18 mouse cellular contexts compared by ENCODE assay signal in the genomic region with DNA sequence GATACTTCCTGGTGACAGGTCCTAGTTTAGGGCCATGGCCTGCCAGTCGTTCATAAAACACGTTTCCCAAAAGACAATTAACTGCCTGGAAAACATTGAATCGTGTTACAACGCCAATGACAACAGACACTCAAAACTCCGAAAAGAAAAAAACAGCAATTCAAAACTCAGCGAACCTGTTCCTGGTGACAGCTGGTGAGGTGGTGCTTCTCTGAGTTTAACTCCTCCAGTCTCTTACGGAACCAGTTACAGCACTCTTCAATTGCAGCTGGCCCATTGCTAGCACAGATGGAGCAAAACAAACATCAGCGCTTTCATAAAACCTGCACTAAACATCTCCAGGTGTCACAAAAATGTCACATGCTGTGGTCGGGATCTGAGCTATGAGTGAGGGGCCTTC. TPM values are rescaled to one million over a fixed set of nuclear protein-coding genes. Genes with fewer than 3 reads are reported as not detected.
DNase-seq lines count a peak whose midpoint lies in the region; ATAC-seq lines count a peak whose summit lies in the region.
"Had no signal": no experiment of that assay in that cellular context is flagged by ENCODE, and none has a peak within 500 bp of the region (broad histone marks: within the 10 kb centered on the region; RNA-seq: fewer than 3 reads in every experiment).

No protein-coding gene starts in this region.

- ATAC-seq in intestine, embryonic 16.5 days: peak; percentile 36; the same call in 1 of the 2 replicates
- no peak for ATAC-seq in intestine, embryonic 15.5 days
- 0 out of 2 replicates have a peak, but pooled peaks have one; percentile 35 for ATAC-seq in limb, embryonic 11.5 days (ENCODE audit: insufficient number of reproducible peaks, low FRiP score, low TSS enrichment, low read depth)
- ATAC-seq: forebrain, postnatal 0 days had no signal

- H3K4me1 ChIP-seq in intestine, embryonic 16.5 days (ENCODE audit: control insufficient read depth, insufficient read depth, low read length): no peaks in the 10 kb centered on the region
- H3K4me1 ChIP-seq in intestine, embryonic 15.5 days (replicated peaks): no peaks in the 10 kb centered on the region
- no peaks in the 10 kb centered on the region for H3K4me1 ChIP-seq in limb, embryonic 11.5 days (ENCODE audit: control insufficient read depth, insufficient read depth, low read length)
- H3K4me1 ChIP-seq in limb, embryonic 10.5 days: peaks cover 6% of the 10 kb centered on the region; the same call in 1 of the 2 replicates
- H3K4me1 ChIP-seq: embryonic facial prominence, embryonic 15.5 days; forebrain, embryonic 12.5 days; heart, embryonic 12.5 days; hindbrain, embryonic 10.5 days had no signal

- H3K36me3 ChIP-seq in intestine, embryonic 16.5 days (ENCODE audit: control insufficient read depth, insufficient read depth, low read length): peaks cover 11% of the 10 kb centered on the region; the same call in 1 of the 2 replicates
- H3K36me3 ChIP-seq in intestine, embryonic 15.5 days: peaks cover 11% of the 10 kb centered on the region
- H3K36me3 ChIP-seq in limb, embryonic 11.5 days (ENCODE audit: control insufficient read depth, insufficient read depth, low read length): no peaks in the 10 kb centered on the region; the same call in 1 of the 2 replicates
- peaks cover 26% of the 10 kb centered on the region for H3K36me3 ChIP-seq in limb, embryonic 10.5 days

- H3K9me3 ChIP-seq in intestine, embryonic 16.5 days (ENCODE audit: control insufficient read depth, low read length): no peaks in the 10 kb centered on the region
- no peaks in the 10 kb centered on the region for H3K9me3 ChIP-seq in intestine, embryonic 15.5 days
- H3K9me3 ChIP-seq in limb, embryonic 11.5 days (ENCODE audit: control insufficient read depth, low read length): no peaks in the 10 kb centered on the region
- no peaks in the 10 kb centered on the region for H3K9me3 ChIP-seq in limb, embryonic 10.5 days (replicated peaks)
- H3K9me3 ChIP-seq: embryonic facial prominence, embryonic 15.5 days; forebrain, embryonic 12.5 days; heart, embryonic 12.5 days; hindbrain, embryonic 10.5 days had no signal

- no peak overlapping the region for H3K4me3 ChIP-seq in intestine, embryonic 16.5 days (ENCODE audit: low read length)
- H3K4me3 ChIP-seq in intestine, embryonic 15.5 days (replicated peaks): no peak overlapping the region
- no peak overlapping the region for H3K4me3 ChIP-seq in limb, embryonic 11.5 days (ENCODE audit: low read depth, low read length)
- H3K4me3 ChIP-seq in limb, embryonic 10.5 days: no peak overlapping the region
- H3K4me3 ChIP-seq: embryonic facial prominence, embryonic 15.5 days; erythroblast, embryonic 14.5 days; forebrain, embryonic 12.5 days; heart, embryonic 12.5 days; hindbrain, embryonic 10.5 days had no signal

- H3K27ac ChIP-seq in intestine, embryonic 16.5 days (ENCODE audit: low read length): no peak overlapping the region
- H3K27ac ChIP-seq in intestine, embryonic 15.5 days: no peak overlapping the region
- H3K27ac ChIP-seq in limb, embryonic 11.5 days (replicated peaks; ENCODE audit: low read depth, low read length): no peak overlapping the region
- H3K27ac ChIP-seq in limb, embryonic 10.5 days: no peak overlapping the region
- H3K27ac ChIP-seq: embryonic facial prominence, embryonic 15.5 days; forebrain, embryonic 12.5 days; hindbrain, embryonic 10.5 days; hindbrain, embryonic 14.5 days had no signal

- H3K27me3 ChIP-seq in intestine, embryonic 16.5 days (replicated peaks; ENCODE audit: control insufficient read depth, insufficient read depth, low read length): no peaks in the 10 kb centered on the region
- no peaks in the 10 kb centered on the region for H3K27me3 ChIP-seq in intestine, embryonic 15.5 days (replicated peaks)
- H3K27me3 ChIP-seq in limb, embryonic 11.5 days (ENCODE audit: control insufficient read depth, insufficient read depth, low read length): no peaks in the 10 kb centered on the region
- no peaks in the 10 kb centered on the region for H3K27me3 ChIP-seq in limb, embryonic 10.5 days (ENCODE audit: low read depth, poor library complexity, severe bottlenecking)
- H3K27me3 ChIP-seq: embryonic facial prominence, embryonic 15.5 days; forebrain, embryonic 12.5 days; heart, embryonic 12.5 days had no signal

- no peak overlapping the region for H3K4me2 ChIP-seq in intestine, embryonic 16.5 days (ENCODE audit: low read depth, low read length)
- H3K4me2 ChIP-seq in intestine, embryonic 15.5 days (replicated peaks): no peak overlapping the region
- H3K4me2 ChIP-seq in limb, embryonic 11.5 days (ENCODE audit: low read depth, severe bottlenecking): no peak overlapping the region
- H3K4me2 ChIP-seq: embryonic facial prominence, embryonic 15.5 days; forebrain, embryonic 12.5 days; heart, embryonic 12.5 days; hindbrain, embryonic 14.5 days had no signal

- no peak for DNase-seq in limb, embryonic 11.5 days (ENCODE audit: low spot score)
- no peak for DNase-seq in limb, embryonic 10.5 days (ENCODE audit: low spot score)
- DNase-seq in mesoderm, embryonic 11.5 days (ENCODE audit: low read depth, low spot score): peak; percentile 12
- no peak for DNase-seq in liver
- DNase-seq: adrenal gland, adult 2 months; adrenal gland, postnatal 25 days; cerebellum, adult 18-20 months; cerebellum, adult 9-11 months; cerebellum, postnatal 36 days; forebrain, postnatal 0 days had no signal

- 72% methylated on average over 9 of the region's 9 CpGs for WGBS in intestine, embryonic 16.5 days
- 78% methylated on average over 9 of the region's 9 CpGs for WGBS in intestine, embryonic 15.5 days
- 59% methylated on average over 9 of the region's 9 CpGs for WGBS in limb, embryonic 11.5 days
- WGBS in limb, embryonic 10.5 days: 81% methylated on average over 9 of the region's 9 CpGs

- no peak overlapping the region for H3K9ac ChIP-seq in intestine, embryonic 16.5 days (ENCODE audit: low read depth, low read length)
- no peak overlapping the region for H3K9ac ChIP-seq in intestine, embryonic 15.5 days
- H3K9ac ChIP-seq in limb, embryonic 11.5 days (ENCODE audit: low read length): no peak overlapping the region
- H3K9ac ChIP-seq: embryonic facial prominence, embryonic 15.5 days; forebrain, embryonic 12.5 days; forebrain, postnatal 0 days; heart, embryonic 12.5 days; hindbrain, embryonic 14.5 days had no signal

RNA-seq across cellular contexts. Expression of a gene that starts 21.4 kb away (rescaled TPM):
- 9.9 and 10.3 TPM in 2 replicates for polyA plus RNA-seq in intestine, embryonic 16.5 days (2015; fragmentation: Nextera tagmentation; extraction: Ambion mirVana)
- polyA plus RNA-seq in intestine, embryonic 15.5 days (2015; fragmentation: Nextera tagmentation; extraction: Ambion mirVana): 12.1 and 12.2 TPM in 2 replicates
- 10.2 and 10.4 TPM in 2 replicates for polyA plus RNA-seq in limb, embryonic 11.5 days (2014; fragmentation: Nextera tagmentation; extraction: Ambion mirVana)
- 6.4 and 7.3 TPM in 2 replicates for polyA plus RNA-seq in limb, embryonic 10.5 days (2016; fragmentation: Nextera tagmentation; extraction: Ambion mirVana)
- polyA plus RNA-seq: erythroblast, embryonic 14.5 days had no signal
